Mouse (Mus musculus) CH12.LX (cell line): Measurements from ENCODE around the gene Mfsd4a. TPM values are rescaled to one million over a fixed set of nuclear protein-coding genes. Genes with fewer than 3 reads are reported as not detected.

ENCODE experiments used
- DNase-seq: peaks from one replicate; pipeline ENCODE4 v3.0.0-alpha.2; 2013; ENCODE audit errors: extremely low read depth
- H3K27ac ChIP-seq: 2 replicates; pipeline ENCODE4 v1.5.1; 2012; ENCODE audit warnings: low read depth, mild to moderate bottlenecking, control low read depth, moderate library complexity; ENCODE audit not compliant: insufficient read depth
- H3K27me3 ChIP-seq: replicated peaks from 2 replicates; pipeline ENCODE3; 2012; ENCODE audit warnings: inconsistent platforms
- H3K36me3 ChIP-seq, 2 experiments: replicated peaks in 1 of 2; 2 replicates each; pipeline versions ENCODE3 to v1.6.1; 2012; ENCODE audit warnings: inconsistent platforms in 1 of 2, low read length in 1 of 2, mild to moderate bottlenecking in 1 of 2, mixed read lengths in 1 of 2, moderate library complexity in 1 of 2; ENCODE audit not compliant: control insufficient read depth in 1 of 2, insufficient read depth in 1 of 2
- H3K4me1 ChIP-seq, 2 experiments: 2 replicates each; pipeline ENCODE4 v1.6.1; 2012; ENCODE audit warnings: inconsistent platforms in 1 of 2, moderate library complexity in 1 of 2; ENCODE audit not compliant: insufficient read depth in 2 of 2, control insufficient read depth in 1 of 2
- H3K4me2 ChIP-seq: 2 replicates; pipeline ENCODE4 v1.6.1; 2012; ENCODE audit warnings: low read depth, mild to moderate bottlenecking, control low read depth; ENCODE audit not compliant: poor library complexity, insufficient read depth, severe bottlenecking
- H3K4me3 ChIP-seq, 3 experiments: fragments of 150-350 bp in 1 of 3; sonication (generic) in 1 of 3; replicated peaks in 1 of 3; 2 replicates each; pipeline versions ENCODE3 to v1.5.1; 2011 to 2012; ENCODE audit warnings: low read depth in 2 of 3, low read length in 2 of 3, mild to moderate bottlenecking in 2 of 3, moderate library complexity in 2 of 3, control low read depth in 1 of 3, improper control_type of control experiment in 1 of 3, inconsistent platforms in 1 of 3, mixed read lengths in 1 of 3; ENCODE audit not compliant: poor library complexity in 1 of 3
- H3K79me2 ChIP-seq: replicated peaks from 2 replicates; pipeline ENCODE4 v1.6.1; 2012; ENCODE audit warnings: mild to moderate bottlenecking, moderate library complexity; ENCODE audit not compliant: control insufficient read depth, poor library complexity, insufficient read depth, severe bottlenecking; ENCODE audit errors: extremely low read depth
- H3K9ac ChIP-seq: 2 replicates; pipeline ENCODE4 v1.6.1; 2012; ENCODE audit warnings: low read depth, mild to moderate bottlenecking, control low read depth, moderate library complexity; ENCODE audit not compliant: insufficient read depth
- H3K9me3 ChIP-seq: replicated peaks from 2 replicates; pipeline ENCODE3; 2012; ENCODE audit warnings: low read length, inconsistent platforms, mixed read lengths
- BHLHE40 ChIP-seq: IDR thresholded peaks from 2 replicates; pipeline ENCODE4 v1.6.1; 2011; ENCODE audit warnings: mild to moderate bottlenecking, low read depth, low read length, improper control_type of control experiment
- ELF1 ChIP-seq: IDR thresholded peaks from 2 replicates; pipeline ENCODE4 v1.6.1; 2014; ENCODE audit warnings: low read depth, mild to moderate bottlenecking, inconsistent platforms, low read length, improper control_type of control experiment
- ETS1 ChIP-seq: conservative IDR thresholded peaks from 2 replicates; pipeline ENCODE4 v1.6.1; 2012; ENCODE audit warnings: low read depth, mild to moderate bottlenecking, inconsistent platforms, low read length, improper control_type of control experiment, moderate library complexity
- KAT2A ChIP-seq: IDR thresholded peaks from 2 replicates; pipeline ENCODE4 v1.6.1; 2012; ENCODE audit warnings: low read length, improper control_type of control experiment, inconsistent platforms; ENCODE audit not compliant: insufficient replicate concordance
- MAFK ChIP-seq: IDR thresholded peaks from 2 replicates; pipeline ENCODE4 v1.6.1; 2011; ENCODE audit warnings: low read length, improper control_type of control experiment; ENCODE audit not compliant: insufficient replicate concordance
- MAX ChIP-seq: IDR thresholded peaks from 2 replicates; pipeline ENCODE4 v1.6.1; 2011; ENCODE audit warnings: low read length, improper control_type of control experiment
- MEF2A ChIP-seq: IDR thresholded peaks from 2 replicates; pipeline ENCODE4 v1.6.1; 2014; ENCODE audit warnings: low read depth, mild to moderate bottlenecking, inconsistent platforms, low read length, improper control_type of control experiment, borderline replicate concordance
- MYC ChIP-seq: IDR thresholded peaks from 2 replicates; pipeline ENCODE4 v1.6.1; 2011; ENCODE audit warnings: low read depth, mild to moderate bottlenecking, improper control_type of control experiment, low read length
- NRF1 ChIP-seq: IDR thresholded peaks from 2 replicates; pipeline ENCODE4 v1.6.1; 2014; ENCODE audit warnings: low read depth, mild to moderate bottlenecking, inconsistent platforms, low read length, improper control_type of control experiment, moderate library complexity
- POLR2A ChIP-seq: IDR thresholded peaks from 2 replicates; pipeline ENCODE4 v1.6.1; 2011; ENCODE audit warnings: low read depth, mild to moderate bottlenecking, improper control_type of control experiment, low read length
- RCOR1 ChIP-seq: conservative IDR thresholded peaks from 2 replicates; pipeline ENCODE4 v1.6.1; 2012; ENCODE audit warnings: low read depth, mild to moderate bottlenecking, inconsistent platforms, low read length, improper control_type of control experiment
- UBTF ChIP-seq: IDR thresholded peaks from 2 replicates; pipeline ENCODE4 v1.6.1; 2012; ENCODE audit warnings: low read depth, mild to moderate bottlenecking, inconsistent platforms, low read length, improper control_type of control experiment, moderate library complexity
- ZC3H11A ChIP-seq: IDR thresholded peaks from 2 replicates; pipeline ENCODE4 v1.6.1; 2012; ENCODE audit warnings: low read depth, mild to moderate bottlenecking, inconsistent platforms, low read length, improper control_type of control experiment
- ZKSCAN1 ChIP-seq: IDR thresholded peaks from 2 replicates; pipeline ENCODE4 v1.6.1; 2012; ENCODE audit warnings: low read depth, inconsistent platforms, low read length, improper control_type of control experiment, borderline replicate concordance
- ZNF384 ChIP-seq: IDR thresholded peaks from 2 replicates; pipeline ENCODE4 v1.6.1; 2012; ENCODE audit warnings: low read depth, low read length, improper control_type of control experiment, inconsistent platforms
- dilution Hi-C: fragments of 300-500 bp; cut with MboI; formaldehyde crosslinking; loops from 2 replicates; pipeline ENCODE4 v1.14.3; 2020; ENCODE audit warnings: low sequenced_read_pairs; ENCODE audit not compliant: extremely low pct_unique_long_range_greater_than_20kb, extremely low pct_ligation_motif_present
- in situ Hi-C: fragments of 300-500 bp; cut with MboI; formaldehyde crosslinking; loops from 3 replicates; pipeline ENCODE4 v1.14.3; 2019; ENCODE audit warnings: low sequenced_read_pairs, low pct_ligation_motif_present, low pct_unique_long_range_greater_than_20kb, mixed read lengths
- polyA plus RNA-seq: library from polyadenylated mRNA; unstranded; fragments of >175 nt; gene quantifications from 2 replicates; pipeline ENCODE4 v1.2.1, GENCODE M21; 2012; ENCODE audit warnings: low read depth; ENCODE audit not compliant: insufficient read length
- total RNA-seq, 2 experiments: library from RNA; depleted of rRNA; stranded (reverse); fragments of 300-350 nt in 1 of 2; fragments of >200 nt in 1 of 2; gene quantifications; 2 replicates each; pipeline ENCODE4 v1.2.3; 2012 to 2014

The Mfsd4a gene
- total and polyA plus RNA-seq, 3 experiments, result 1.4 to 11.8 (median 5.2) TPM

DNA sequence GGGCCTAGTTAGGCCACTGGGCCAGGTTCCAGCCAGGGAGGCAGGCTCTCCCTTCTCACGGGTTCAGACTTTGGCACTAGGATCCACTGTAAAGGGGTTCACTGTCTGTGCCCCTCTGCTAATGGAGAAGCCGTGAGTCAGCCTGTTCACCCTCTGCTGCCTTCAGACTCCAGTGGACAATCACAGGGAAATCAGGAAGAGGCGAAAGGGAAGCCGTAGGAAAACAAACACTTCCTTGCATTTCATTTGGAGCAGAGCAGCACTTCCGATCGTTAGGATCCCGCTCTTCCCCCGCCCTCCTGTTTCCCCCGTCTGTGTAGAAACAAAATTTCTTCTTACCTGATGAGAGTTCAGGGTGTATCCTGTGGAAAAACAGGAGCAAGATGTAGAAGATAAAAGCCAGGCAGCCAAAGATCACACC is 27.7 kb downstream of the Mfsd4a start:
- no peak for DNase-seq
- Histone ChIP-seq H3K4me2 (no peak overlapping the region), H3K9ac (no peak overlapping the region), H3K36me3 (peaks cover 6 to 33% of the 10 kb centered on the region in 2 experiments), H3K4me1 (peaks cover under 1% of the 10 kb centered on the region in 2 experiments; a peak in 2 of 4 replicates), H3K27me3 (no peaks in the 10 kb centered on the region), H3K9me3 (no peaks in the 10 kb centered on the region), H3K4me3 (no peak overlapping the region), H3K27ac (no peak overlapping the region), H3K79me2 (no peaks in the 10 kb centered on the region)
- no peak for TF ChIP-seq RCOR1
- no peak for TF ChIP-seq ZC3H11A
- TF ChIP-seq KAT2A, result no peak
- in situ Hi-C loops, result loop anchor here (5.0 kb wide), 1 partner anchor 33 kb away; the partner anchor contains the start of gene Elk4
- dilution Hi-C loops, result no loop called here

DNA sequence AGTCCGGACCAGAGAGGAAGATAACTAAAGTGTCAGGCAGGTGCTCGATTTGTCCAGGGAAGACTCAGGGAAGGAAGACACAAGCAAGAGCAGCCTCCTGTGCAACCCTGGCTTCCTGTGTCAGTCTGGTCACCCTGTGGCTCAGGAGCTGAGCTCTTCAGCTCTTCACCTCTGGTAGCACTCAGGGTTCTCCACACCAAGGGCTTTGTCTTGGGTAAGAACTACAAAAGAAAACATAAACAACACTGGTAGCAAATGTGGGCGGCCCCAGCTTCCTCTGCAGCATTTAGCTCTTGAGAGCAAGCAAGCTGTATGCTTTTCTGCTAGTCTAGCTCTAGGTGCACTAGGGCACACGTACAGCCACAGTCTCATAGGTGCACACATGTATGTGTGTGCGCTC is 29.1 kb downstream of the Mfsd4a start:
- H3K27ac ChIP-seq, result no peak overlapping the region
- no peak overlapping the region for H3K4me2 ChIP-seq
- H3K4me1 ChIP-seq, result peaks cover 9 to 14% of the 10 kb centered on the region in 2 experiments; a peak in 3 of 4 replicates
- no peaks in the 10 kb centered on the region for H3K9me3 ChIP-seq
- H3K36me3 ChIP-seq, result peaks cover 15 to 47% of the 10 kb centered on the region in 2 experiments
- no peaks in the 10 kb centered on the region for H3K27me3 ChIP-seq
- DNase-seq, result no peak
- H3K79me2 ChIP-seq, result no peaks in the 10 kb centered on the region
- no peak for TF ChIP-seq MYC
- no peak for TF ChIP-seq NRF1
- no peak for TF ChIP-seq ETS1
- no peak for TF ChIP-seq UBTF
- no peak for TF ChIP-seq MAFK
- TF ChIP-seq MEF2A, result no peak
- no peak for TF ChIP-seq POLR2A
- no peak for TF ChIP-seq MAX
- TF ChIP-seq ZKSCAN1, result no peak
- dilution Hi-C loops, result no loop called here
- H3K4me3 ChIP-seq, result no peak overlapping the region
- no peak overlapping the region for H3K9ac ChIP-seq
- in situ Hi-C loops, result no loop called here

DNA sequence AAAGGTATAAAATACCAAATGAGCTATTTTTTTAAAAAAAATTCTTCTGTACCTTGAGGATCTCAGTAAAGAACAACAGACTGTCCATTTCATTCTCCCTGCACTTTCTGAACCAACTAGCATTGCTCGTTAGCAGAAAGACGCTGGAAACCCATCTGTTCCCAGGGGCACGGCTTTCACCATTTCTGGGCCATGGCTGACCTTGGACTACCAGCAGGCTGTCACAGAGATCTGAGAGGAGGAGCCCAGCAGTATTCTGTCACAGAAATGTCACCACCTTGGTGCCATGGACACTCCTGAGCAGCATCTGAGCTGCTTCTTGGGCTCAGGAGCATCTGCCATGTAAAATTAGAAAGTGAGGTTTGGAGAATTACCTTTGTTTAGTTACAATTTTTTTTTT is 30.1 kb downstream of the Mfsd4a start:
- H3K27me3 ChIP-seq, result no peaks in the 10 kb centered on the region
- peaks cover 23 to 56% of the 10 kb centered on the region in 2 experiments for H3K36me3 ChIP-seq
- no peak overlapping the region for H3K4me3 ChIP-seq
- dilution Hi-C loops, result no loop called here
- no peaks in the 10 kb centered on the region for H3K9me3 ChIP-seq
- no peak for DNase-seq
- no peaks in the 10 kb centered on the region for H3K79me2 ChIP-seq
- TF ChIP-seq ZNF384 (no peak), ETS1 (no peak), BHLHE40 (no peak), ELF1 (no peak)
- TF ChIP-seq, all 38 proteins: peak for 0
- Histone ChIP-seq H3K27ac (no peak overlapping the region), H3K4me2 (no peak overlapping the region), H3K9ac (no peak overlapping the region), H3K4me1 (peaks cover 15 to 24% of the 10 kb centered on the region in 2 experiments)
- in situ Hi-C loops, result no loop called here
